Mouse (Mus musculus) kidney, postnatal 14 days (tissue): ENCODE data around the gene Slc23a2.

ENCODE experiments used
- DNase-seq: peaks from one replicate; pipeline ENCODE4 v3.0.0; 2022; ENCODE audit warnings: mixed read lengths

The Slc23a2 gene

GRCm38 (mm10) chr2:132046659-132047058, 98.2 kb downstream of the Slc23a2 start:
- DNase-seq, result no peak

GRCm38 (mm10) chr2:132044320-132045274, 100.3 kb downstream of the Slc23a2 start:
- no peak for DNase-seq

DNA sequence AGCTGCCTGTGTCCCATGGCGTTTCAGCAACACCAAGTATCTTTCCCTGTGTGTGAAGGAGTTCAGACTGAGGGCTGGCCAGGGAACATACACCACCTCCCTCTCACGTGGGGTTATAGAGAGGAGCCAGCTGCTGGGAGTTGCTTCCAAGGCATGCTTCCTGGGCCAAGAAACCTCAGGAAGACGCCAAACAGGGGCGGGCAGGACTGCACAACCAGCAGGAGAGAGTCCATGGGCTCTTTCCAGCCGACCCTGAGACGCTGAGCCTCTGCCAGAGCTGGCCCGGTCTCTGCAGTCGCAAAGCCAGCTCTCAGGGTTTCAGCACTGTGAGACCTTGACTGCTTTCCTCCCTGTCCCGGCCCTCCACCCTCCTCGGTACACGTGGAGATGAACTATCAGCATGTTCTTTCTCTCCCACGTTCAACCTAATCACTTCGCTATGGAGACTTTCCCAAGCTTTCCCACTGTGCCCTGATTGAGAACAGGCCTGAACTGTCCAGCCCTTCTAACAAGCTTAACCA, 101.7 kb downstream of the Slc23a2 start:
- DNase-seq, result peak; percentile 55

DNA sequence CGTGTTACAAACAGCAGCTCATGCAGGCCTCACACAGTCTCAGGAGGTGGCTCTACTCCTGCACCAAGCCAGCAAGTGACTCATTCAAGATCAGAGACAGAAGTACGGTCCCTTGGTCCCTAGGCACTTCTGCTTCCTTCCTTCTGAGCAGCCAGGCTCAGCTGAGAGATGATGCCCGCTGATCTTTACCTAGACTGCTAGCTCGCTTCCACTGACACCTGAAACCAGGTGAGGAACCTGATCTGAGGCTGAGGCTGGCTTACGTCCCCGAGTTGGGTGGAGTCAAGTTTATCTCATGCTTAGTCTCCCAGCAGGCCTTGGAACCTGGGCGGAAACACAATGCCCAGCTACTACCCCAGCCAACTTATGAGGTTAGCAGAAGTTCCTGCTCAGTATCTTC, 105.0 kb downstream of the Slc23a2 start:
- no peak for DNase-seq

DNA sequence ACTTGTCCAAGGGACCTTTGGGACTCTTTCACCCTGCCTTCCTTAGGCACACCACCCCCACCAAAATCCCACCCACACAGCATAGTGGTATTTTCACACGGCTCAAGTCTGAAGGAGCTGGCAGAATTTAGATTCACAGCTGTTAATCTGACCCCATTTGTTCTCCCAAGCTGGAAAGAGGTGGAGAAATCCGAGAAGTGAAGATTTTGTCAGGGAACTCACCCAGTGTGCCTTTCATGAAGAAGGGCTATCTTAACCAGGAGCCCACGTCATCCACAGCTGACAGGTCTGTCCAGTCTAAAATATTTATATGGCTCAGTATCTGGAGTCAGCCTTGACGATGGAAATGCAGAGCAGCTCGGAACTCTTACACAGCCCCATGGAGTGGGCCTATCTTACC, 108.6 kb downstream of the Slc23a2 start:
- DNase-seq, result no peak

DNA sequence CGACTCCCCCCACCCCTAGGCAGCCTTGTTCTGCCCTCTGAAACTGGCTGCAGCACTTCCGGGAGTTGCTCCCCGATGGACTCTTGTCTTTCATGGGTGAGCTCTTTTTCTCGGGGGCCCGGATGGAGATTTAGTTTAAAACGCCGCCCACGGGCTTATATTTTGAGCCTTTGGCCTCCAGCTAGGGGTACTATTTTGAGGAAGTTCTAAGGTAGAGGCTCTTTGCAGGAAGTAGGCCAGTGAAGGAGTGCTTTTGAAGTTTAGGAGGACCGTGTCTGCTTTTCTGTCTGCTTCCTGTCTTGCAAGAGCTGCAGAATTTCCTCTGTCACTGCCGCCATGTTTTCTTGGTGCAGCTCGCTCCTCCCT, 109.5 kb downstream of the Slc23a2 start:
- DNase-seq, result no peak

- no peak for DNase-seq
Observed at GRCm38 (mm10) chr2:132034590-132035469, 110.1 kb downstream of the Slc23a2 start.

DNA sequence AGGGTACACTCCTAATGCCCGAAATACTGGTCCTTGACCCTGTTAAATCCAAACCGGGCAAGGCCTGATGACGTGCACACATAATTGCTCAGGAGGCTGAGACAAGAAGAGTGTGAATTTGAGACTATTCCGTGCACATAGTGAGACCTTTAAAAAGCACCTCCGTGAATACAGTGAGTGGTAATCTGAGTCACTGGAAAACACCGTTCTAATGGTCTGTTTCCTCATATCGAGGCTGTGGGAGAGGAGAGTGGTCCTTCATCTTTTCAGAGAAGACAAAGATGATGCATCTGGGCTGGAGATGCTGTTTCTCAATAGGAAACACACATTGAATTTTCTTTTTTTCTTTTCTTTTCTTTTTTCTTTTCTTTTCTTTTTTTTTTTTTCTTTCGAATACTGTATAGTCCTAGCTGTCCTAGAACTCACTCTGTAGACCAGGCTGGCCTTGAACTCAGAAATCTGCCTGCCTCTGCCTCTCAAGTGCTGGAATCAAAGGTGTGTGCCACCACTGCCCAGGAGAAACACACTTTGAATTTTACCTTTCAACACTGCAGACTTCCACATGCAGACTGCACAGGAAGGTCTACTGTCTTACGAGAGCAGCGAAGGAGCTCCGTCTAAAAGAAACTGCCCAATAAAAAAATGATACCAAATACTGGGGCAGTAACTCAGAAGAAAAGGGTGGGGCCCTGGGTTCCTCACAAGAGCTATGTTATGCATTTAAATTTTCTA, 113.4 kb downstream of the Slc23a2 start:
- DNase-seq, result no peak

- DNase-seq, result no peak
Observed at GRCm38 (mm10) chr2:132030418-132031363, 114.2 kb downstream of the Slc23a2 start.

- DNase-seq, result peak; percentile 75
Observed at GRCm38 (mm10) chr2:132029646-132030417, 115.1 kb downstream of the Slc23a2 start, which contains the start of gene Rassf2. Gene Rassf2 (minus strand): TSS chr2:132030258.

- DNase-seq, result peak; percentile 25
Observed at GRCm38 (mm10) chr2:132028894-132029605, 115.9 kb downstream of the Slc23a2 start.

DNA sequence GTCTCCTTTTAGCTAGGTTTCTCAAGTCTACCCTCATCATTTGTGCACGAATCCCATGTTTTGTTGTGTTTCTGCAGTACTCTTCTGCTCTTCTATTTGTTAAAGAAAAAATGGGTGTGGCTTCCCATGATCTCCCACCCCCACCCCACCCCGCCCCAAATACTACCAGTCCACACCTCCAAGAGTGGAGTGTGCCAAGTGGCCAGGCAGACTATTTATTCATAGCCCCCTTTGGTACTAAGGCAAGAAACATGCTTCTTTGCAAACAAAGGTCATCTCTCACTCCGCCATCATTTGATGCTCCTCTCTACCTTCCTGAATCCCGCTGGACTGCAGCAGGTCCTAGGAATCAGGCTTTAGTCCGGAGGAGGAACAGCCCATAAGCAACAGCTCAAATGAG, 116.8 kb downstream of the Slc23a2 start:
- no peak for DNase-seq

GRCm38 (mm10) chr2:132027366-132027765, 117.5 kb downstream of the Slc23a2 start:
- no peak for DNase-seq

- DNase-seq, result no peak
Observed at GRCm38 (mm10) chr2:132024028-132024427, 120.9 kb downstream of the Slc23a2 start.

- DNase-seq, result no peak
Observed at GRCm38 (mm10) chr2:132022621-132023020, 122.3 kb downstream of the Slc23a2 start.

DNA sequence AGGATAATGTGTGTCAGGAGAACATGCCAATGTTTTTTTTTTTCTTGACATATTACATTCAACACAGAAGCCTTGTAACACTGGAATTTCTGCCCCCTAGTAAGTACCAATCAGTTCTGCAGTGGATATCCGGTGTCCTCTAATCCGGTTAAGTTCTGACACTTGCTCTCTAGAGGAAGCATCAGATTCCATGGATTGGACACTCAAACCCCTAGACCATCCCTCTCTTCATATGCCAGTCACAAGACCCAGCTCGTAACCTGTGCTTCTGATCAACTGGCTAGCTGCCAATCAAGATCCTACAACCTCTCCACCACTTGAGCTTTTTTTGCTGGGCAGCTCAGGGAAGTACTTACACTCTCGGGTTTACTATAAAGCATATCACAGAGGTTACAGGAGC, 123.3 kb downstream of the Slc23a2 start:
- DNase-seq, result no peak

- no peak for DNase-seq
Observed at GRCm38 (mm10) chr2:132020991-132021541, 123.8 kb downstream of the Slc23a2 start.

DNA sequence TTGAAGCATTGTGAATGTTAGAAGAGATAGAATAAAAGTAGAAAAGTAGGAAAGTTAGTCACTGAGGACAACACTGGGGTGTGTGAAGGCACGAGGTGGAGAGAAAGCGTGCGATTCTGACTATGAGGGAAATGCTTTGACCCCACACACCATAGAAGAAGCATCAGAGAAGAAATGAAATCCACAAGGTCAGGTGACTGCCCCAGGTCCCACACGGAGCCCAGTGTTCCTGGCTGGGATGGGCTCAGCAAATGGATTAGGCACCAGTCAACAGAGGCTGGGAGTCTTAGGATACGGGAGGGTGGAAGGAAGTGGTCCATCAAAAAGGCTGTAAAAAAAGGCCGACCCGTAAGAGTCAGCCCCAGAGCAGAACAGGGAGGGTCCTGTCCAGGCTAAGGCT, 124.5 kb downstream of the Slc23a2 start:
- no peak for DNase-seq

- no peak for DNase-seq
Observed at GRCm38 (mm10) chr2:132019372-132019811, 125.5 kb downstream of the Slc23a2 start.

GRCm38 (mm10) chr2:132018156-132018555, 126.8 kb downstream of the Slc23a2 start:
- DNase-seq, result no peak
